Mouse (Mus musculus) urinary bladder, adult 2 months (tissue): ENCODE results near the gene Prss2. TPM values are rescaled to one million over a fixed set of nuclear protein-coding genes. Genes with fewer than 3 reads are reported as not detected.
"Not testable (repeated sequence)": the region's sequence is repeated elsewhere in the genome, so short reads cannot be mapped to it uniquely, and the experiment has no call there.

Experiments used
- DNase-seq: peaks from one replicate; pipeline ENCODE4 v3.0.0; 2022; ENCODE audit warnings: low spot score
- polyA plus RNA-seq: library from polyadenylated mRNA; depleted of rRNA; stranded (reverse); fragments of >200 nt; gene quantifications from 2 replicates; pipeline ENCODE4 v1.2.3, GENCODE M21; 2012; rRNA removed

Prss2 gene
- polyA plus RNA-seq, 1 experiment = 0.12 TPM

DNA sequence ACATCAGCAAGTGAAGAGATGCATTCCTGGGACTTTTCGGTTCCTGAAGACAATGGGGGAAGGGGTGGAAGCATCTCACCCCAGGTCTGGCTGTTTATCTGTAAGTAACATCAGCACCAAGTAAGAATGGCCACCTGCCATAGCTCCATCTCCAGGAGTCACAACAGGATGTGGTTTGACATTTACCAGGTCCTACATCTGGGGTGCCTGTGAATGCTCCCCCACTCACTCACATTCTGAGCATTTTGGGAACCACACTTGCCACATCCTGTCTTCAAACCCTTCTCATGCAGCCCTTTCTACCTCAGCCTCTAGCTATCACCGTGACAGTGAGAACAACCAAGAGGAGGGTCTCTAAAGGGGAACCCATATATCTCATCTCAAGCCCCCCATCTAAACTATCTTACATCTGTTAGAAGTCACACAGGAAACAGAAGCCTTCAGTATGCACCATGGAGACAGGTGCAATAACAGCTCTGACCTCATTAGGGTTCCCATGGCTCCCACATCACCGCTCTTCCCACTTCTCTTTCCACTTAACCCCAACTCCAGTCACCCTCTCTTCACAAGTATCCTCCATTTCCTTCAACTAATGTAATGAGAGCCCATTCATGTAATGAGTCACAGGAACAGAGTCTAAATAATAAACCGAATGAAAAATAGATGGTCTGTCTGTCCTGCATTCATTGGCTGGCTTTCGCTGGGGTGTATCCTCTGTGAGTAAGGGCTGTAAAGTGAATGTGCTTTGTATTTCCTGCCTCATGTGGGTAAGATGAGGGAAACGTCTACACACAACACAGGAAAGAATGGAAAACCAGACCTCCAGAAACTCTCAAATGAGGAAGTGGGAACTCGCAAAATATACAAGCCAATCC lies 32.9 kb downstream of the Prss2 start:
- DNase-seq = no peak

DNA sequence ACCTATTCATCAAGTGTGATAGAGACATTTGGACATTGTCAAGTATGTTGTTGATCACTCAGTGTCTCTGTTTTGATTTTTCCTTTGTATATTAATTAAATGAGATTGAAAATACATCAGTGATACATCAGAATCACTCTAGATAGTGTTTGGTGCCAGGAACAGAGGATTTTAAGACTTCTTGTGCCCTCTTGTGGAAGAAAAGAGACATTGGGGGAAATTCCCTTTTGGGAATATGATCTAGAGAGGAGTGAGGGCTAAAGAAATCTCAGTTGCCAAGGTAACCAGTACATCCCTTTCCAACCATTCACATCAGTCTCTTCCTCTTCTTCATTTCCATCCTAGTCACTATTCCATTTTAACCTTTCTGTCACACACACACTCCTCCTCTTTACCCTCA lies 34.8 kb downstream of the Prss2 start:
- no peak for DNase-seq

DNA sequence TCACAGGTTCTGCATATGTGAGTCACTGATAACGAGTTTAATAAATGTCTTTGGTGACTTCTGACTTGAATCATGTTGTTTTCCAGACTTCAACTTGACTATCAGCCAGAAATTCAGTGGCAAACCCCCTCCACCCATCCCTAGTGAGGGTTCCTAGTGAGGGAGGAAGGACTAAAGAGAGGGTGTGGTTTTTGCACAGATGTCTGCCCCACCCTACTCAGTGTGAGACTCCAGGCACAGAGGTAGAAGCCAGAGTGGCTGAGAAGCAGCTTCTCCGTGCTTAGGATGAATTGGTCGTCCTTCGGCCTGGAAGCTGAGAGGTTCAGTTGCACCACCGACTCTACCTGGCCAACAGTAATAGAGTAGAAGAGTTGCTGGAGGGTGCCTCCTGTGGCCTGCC lies 35.9 kb downstream of the Prss2 start:
- no peak for DNase-seq

DNA sequence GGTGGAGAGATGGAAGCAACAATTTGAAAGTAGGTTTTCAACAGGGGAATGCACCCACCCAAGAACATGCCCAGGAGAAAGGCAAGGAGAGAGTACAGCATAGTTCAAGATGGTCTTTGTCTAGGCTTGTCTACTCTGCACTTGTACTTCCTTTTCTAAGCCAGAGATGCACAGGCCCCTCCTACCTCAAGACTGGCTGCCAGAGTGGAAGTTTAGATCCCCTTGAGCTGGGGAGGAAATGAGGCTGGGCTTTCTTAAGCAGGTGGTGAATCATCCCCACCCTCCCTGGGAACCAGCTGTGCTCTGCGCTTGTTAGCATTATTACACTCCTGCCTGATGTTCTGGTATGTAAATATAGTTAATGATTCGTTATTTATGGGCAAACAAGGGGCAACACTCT lies 36.7 kb downstream of the Prss2 start:
- DNase-seq = no peak

- DNase-seq = no peak
These were observed 37.7 kb downstream of the Prss2 start for GRCm38 (mm10) chr6:41559331-41559730.

DNA sequence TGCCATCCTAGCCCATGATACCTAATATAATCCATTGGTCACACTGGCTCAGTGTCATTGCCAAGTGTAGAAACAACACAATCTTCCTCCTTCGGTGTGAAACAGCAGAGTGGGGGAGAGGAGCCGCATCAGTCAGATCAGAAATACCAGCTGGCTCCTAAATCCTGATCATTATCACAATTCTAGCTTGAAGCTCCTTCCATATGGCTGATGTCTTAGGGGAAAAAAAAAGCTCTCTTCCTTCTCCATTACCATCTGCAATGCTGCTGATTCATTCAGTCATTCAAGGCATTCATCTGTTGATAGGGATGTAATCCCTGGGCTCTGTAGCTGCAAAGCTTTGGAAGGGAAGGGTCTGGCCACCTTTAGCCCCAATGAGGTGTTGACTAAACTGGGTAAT lies 38.7 kb downstream of the Prss2 start:
- DNase-seq = no peak

- DNase-seq = no peak
These were observed 41.0 kb downstream of the Prss2 start for GRCm38 (mm10) chr6:41562598-41562997.

- not testable (repeated sequence) for DNase-seq
These were observed 41.7 kb downstream of the Prss2 start for GRCm38 (mm10) chr6:41563104-41563951.

GRCm38 (mm10) chr6:41565261-41565660 lies 43.7 kb downstream of the Prss2 start:
- no peak for DNase-seq

DNA sequence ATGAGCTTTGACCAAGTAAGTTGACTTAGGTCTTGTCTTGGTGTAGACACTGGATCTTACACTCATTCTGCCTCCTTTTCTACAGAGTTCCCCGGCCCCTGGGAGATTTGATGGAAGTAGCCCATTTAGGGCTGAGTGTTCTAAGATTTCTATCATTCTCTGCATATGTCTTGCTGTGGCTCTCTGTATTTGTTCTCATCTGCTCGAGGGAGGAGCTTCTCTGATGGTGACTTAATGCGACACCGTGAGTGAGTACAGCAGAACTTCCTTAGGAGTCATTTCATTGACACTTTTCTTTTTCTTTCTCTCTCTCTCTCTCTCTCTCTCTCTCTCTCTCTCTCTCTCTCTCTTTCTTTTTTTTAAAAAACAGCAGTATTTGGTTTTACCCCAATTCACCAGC lies 45.4 kb downstream of the Prss2 start:
- no peak for DNase-seq

- DNase-seq = no peak
These were observed 47.5 kb downstream of the Prss2 start for GRCm38 (mm10) chr6:41569078-41569477.

Other genes with a start within 250 kb of the Prss2 start
- gene Try4, start 219.5 kb upstream of the Prss2 start, polyA plus RNA-seq = 0.23 and 1.2 TPM in 2 replicates
- 0.08 and 0.60 TPM in 2 replicates for gene Try5, start 204.9 kb upstream of the Prss2 start, polyA plus RNA-seq
- gene Try10, start 167.7 kb upstream of the Prss2 start, polyA plus RNA-seq = not detected in 2 replicates
- gene Prss3, start 144.1 kb upstream of the Prss2 start, polyA plus RNA-seq = not detected in 2 replicates
- not detected in 2 replicates for gene Gm5771, start 129.4 kb upstream of the Prss2 start, polyA plus RNA-seq
- not detected in 2 replicates for gene Gm10334, start 75.6 kb upstream of the Prss2 start, polyA plus RNA-seq
- gene Prss1, start 62.9 kb upstream of the Prss2 start, polyA plus RNA-seq = not detected in 2 replicates
- 10.7 and 11.2 TPM in 2 replicates for gene Ephb6, start 83.7 kb downstream of the Prss2 start, polyA plus RNA-seq
- 0.15 and 0.22 TPM in 2 replicates for gene Trpv6, start 114.6 kb downstream of the Prss2 start, polyA plus RNA-seq
- gene Trpv5, start 159.0 kb downstream of the Prss2 start, polyA plus RNA-seq = not detected in 2 replicates
- not detected in 2 replicates for gene Llcfc1, start 162.6 kb downstream of the Prss2 start, polyA plus RNA-seq
- gene Kel, start 182.6 kb downstream of the Prss2 start, polyA plus RNA-seq = not detected in 2 replicates